Mouse (Mus musculus): Measurements from ENCODE around the gene Wfdc11. TPM values are rescaled to one million over a fixed set of nuclear protein-coding genes. Genes with fewer than 3 reads are reported as not detected.

The Wfdc11 gene
- total RNA-seq, 2 experiments from 2014 or later: not detected

DNA sequence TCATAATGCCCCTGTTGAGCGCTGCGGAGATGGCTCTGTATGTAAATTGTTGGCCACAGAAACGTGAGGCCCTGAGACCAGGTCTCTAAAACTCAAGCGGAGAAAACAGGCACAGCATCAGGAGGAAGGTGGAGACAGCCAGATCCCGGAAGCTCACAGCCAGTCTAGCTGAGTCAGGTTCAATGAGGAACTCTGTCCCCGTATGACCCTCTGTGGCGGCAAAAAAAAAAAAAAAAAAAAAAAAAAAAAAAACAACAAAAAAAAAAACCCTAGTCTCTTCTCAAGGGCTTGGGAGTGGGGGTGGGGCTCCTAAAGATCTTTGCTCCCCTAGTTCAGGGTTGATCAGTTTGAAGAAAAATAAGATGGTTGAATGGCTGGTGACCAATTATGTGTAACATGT lies 32.8 kb downstream of the Wfdc11 start:
- DNase-seq (ENCODE audit: low spot score in 2 of 2): no peak

DNA sequence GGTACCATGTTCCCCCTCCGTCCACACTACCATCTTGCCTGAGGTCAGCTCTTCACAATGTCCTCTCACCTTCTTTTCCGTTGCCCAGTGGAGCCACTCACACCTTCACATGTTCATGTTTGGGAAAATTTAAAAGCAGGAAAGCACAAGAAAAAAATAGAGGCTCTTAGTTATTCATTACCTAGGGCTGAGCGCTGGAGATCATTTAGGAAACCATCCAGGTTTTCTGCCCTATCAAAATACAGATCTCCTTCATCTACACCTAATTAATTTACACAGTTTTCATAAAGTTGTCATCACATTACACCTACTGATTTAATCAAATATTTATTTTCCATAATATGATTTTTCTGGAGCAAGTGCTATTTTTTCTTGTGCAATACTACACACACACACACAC lies 35.2 kb downstream of the Wfdc11 start, which contains the start of gene Wfdc16:
TSS of gene Wfdc16 (minus strand) at position 101 of the 400 bp plus-strand sequence.
- no peak for DNase-seq (ENCODE audit: low spot score in 2 of 2)

DNA sequence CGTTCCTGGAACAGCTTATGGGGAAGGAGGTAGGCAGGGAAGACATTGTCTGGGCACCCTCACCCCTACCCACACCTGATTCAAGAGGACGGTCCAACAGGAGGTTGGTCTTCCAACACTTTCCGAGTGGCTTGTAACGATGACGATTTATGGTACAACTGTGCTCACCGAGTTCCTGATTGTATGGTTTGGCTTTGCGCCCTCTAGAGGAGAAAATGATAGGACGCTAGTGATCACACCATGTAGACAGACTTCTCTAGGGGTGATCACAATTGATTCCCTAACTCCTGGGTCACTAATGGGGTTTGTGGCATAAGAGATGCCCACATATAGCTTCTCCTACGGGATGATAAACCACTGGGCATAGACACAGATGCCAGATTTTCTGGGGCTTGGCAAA lies 38.6 kb downstream of the Wfdc11 start:
- DNase-seq (ENCODE audit: low spot score in 2 of 2): no peak

DNA sequence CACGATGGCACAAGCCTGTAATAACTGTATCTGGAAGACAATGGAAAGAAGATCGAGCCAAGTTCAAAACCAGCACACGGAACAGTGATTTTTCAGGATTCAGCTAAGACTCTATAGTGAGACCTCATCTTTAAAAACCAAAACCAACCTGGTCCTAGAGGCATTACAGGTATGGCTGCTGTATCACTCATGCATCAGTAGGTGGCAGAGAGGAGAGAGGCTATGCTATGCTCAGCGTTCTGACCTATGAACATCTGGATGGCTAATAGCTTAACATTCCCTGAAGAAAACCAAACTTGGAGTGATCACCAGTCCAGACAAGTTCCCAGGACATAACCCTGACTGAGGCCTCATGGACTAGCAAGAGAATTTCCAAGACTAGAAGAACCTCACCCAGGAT lies 52.1 kb downstream of the Wfdc11 start:
- DNase-seq (ENCODE audit: low spot score in 2 of 2): no peak

DNA sequence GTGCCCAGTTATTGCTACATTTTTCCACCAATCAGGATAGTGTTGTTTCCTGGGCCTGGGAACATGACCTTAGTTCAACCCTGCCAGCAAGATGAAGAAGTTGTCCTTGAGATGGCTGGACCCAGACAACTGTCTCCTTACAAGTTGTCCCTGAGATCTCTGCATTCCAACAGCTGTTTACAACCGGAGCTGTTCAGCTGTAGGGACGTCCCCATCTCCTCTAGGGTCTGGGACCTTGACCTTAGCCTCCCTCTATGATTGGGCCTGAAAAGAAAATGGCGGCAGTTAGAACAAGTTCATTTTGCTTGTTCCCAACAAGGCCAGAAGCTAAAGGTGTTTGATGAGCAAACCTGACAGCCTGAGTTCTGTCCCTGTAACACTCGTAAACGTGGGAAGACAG lies 54.8 kb downstream of the Wfdc11 start:
- DNase-seq (ENCODE audit: low spot score in 2 of 2): no peak

DNA sequence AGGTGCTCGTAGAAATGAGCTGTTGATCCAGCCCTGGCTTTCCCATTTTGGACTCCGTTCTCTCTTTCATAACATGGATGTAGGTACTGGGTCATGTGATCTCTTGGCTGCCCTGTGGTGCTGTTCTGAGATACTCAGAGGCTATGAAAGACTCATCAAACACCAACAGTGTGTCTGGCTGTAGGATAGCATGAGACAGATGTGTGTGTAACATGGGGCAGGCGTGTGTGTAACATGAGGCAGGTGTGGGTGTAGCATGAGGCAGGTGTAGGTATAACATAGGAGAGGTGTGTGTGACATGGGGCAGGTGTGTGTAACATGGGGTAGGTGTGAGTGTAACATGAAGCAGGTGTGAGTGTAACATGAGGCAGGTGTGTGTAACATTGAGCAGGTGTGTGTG lies 58.5 kb downstream of the Wfdc11 start:
- no peak for DNase-seq (ENCODE audit: low spot score in 2 of 2)

DNA sequence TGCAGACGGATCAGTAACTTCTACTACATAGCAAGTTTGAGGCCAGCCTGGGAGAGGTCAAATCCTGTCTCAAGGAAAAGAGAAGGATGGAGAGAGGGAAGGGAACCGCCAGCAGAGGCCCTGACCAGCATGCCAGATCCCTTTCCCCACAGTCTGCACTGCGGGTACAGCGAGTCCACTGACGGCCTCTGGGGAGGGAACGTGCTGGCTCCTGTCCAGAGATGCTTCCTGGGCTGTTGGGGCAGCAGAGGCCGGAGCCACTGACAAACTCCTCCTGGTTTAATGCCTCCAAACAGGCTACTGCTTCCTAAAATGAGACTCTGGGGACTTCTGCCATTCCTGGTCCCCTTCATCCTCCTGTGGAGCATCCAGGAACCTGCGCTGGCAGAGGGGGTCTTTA lies 60.4 kb downstream of the Wfdc11 start, which contains the start of the genes Wfdc6b and Wfdc8:
TSS of gene Wfdc6b (plus strand) at position 52 of the 400 bp plus-strand sequence.
TSS of gene Wfdc8 (minus strand) at position 156 of the 400 bp plus-strand sequence.
- DNase-seq (ENCODE audit: low spot score in 2 of 2): peak in 1 of 2 experiments; percentile 23

Other genes starting within 250 kb of the Wfdc11 start
- 10 to 100 TPM; 58.1 to 60.1 TPM for gene Sdc4, start 230.2 kb downstream of the Wfdc11 start, total RNA-seq (2021)
- gene Sys1, start 217.1 kb downstream of the Wfdc11 start, total RNA-seq (2021): 10 to 100 TPM; 20.8 to 22.2 TPM
- gene Gm20458, start 213.1 kb downstream of the Wfdc11 start, total RNA-seq (2021): 1 to 10 TPM in 1 of 2 experiments, under 1 TPM in 1; 0.96 to 1.9 TPM
- not detected for gene Trp53tg5, start 200.4 kb downstream of the Wfdc11 start, total RNA-seq (2021)
- 10 to 100 TPM; 13.5 to 15.7 TPM for gene Dbndd2, start 188.0 kb downstream of the Wfdc11 start, total RNA-seq (2021)
- gene Pigt, start 176.6 kb downstream of the Wfdc11 start, total RNA-seq (2021): 10 to 100 TPM; 66.5 to 66.8 TPM
- 1 to 10 TPM in 1 of 2 experiments, not detected in 1; 1.3 TPM for gene Wfdc2, start 111.7 kb downstream of the Wfdc11 start, total RNA-seq (2021)
- gene Spint3, start 100.6 kb downstream of the Wfdc11 start, total RNA-seq (2021): not detected
- gene Wfdc6a, start 88.6 kb downstream of the Wfdc11 start, total RNA-seq (2021): not detected
- gene Eppin, start 80.5 kb downstream of the Wfdc11 start, total RNA-seq (2021): not detected
- gene Wfdc6b, start 60.6 kb downstream of the Wfdc11 start, total RNA-seq (2021): not detected
- gene Wfdc8, start 60.5 kb downstream of the Wfdc11 start, total RNA-seq (2021): not detected
- not detected for gene Wfdc16, start 35.3 kb downstream of the Wfdc11 start, total RNA-seq (2021)
- gene Wfdc10, start 18.0 kb downstream of the Wfdc11 start, total RNA-seq (2021): not detected
- gene Wfdc9, start 17.5 kb downstream of the Wfdc11 start, total RNA-seq (2021): not detected
- gene Wfdc13, start 11.0 kb upstream of the Wfdc11 start, total RNA-seq (2021): not detected
- gene Spint4, start 24.4 kb upstream of the Wfdc11 start, total RNA-seq (2021): not detected
- not detected for gene Spint5, start 41.2 kb upstream of the Wfdc11 start, total RNA-seq (2021)
- gene Wfdc3, start 71.8 kb upstream of the Wfdc11 start, total RNA-seq (2021): not detected
- 10 to 100 TPM; 40.8 to 40.9 TPM for gene Dnttip1, start 71.9 kb upstream of the Wfdc11 start, total RNA-seq (2021)
- 10 to 100 TPM; 26.8 to 34.0 TPM for gene Ube2c, start 95.8 kb upstream of the Wfdc11 start, total RNA-seq (2021)
- over 10,000 TPM; 10,138 to 10,688 TPM for gene Tnnc2, start 105.9 kb upstream of the Wfdc11 start, total RNA-seq (2021)
- gene Snx21, start 111.7 kb upstream of the Wfdc11 start, total RNA-seq (2021): 10 to 100 TPM; 23.4 to 24.6 TPM
- gene Acot8, start 130.8 kb upstream of the Wfdc11 start, total RNA-seq (2021): 10 to 100 TPM; 12.8 to 14.0 TPM
- 1 to 10 TPM; 1.5 to 1.6 TPM for gene Zswim3, start 131.0 kb upstream of the Wfdc11 start, total RNA-seq (2021)
- gene Zswim1, start 148.6 kb upstream of the Wfdc11 start, total RNA-seq (2021): 1 to 10 TPM; 4.7 to 5.9 TPM
- 1 to 10 TPM; 1.2 to 1.9 TPM for gene Spata25, start 154.4 kb upstream of the Wfdc11 start, total RNA-seq (2021)
- 10 to 100 TPM; 75.0 to 82.3 TPM for gene Ctsa, start 158.8 kb upstream of the Wfdc11 start, total RNA-seq (2021)
- gene Neurl2, start 159.4 kb upstream of the Wfdc11 start, total RNA-seq (2021): 10 to 100 TPM; 38.5 to 41.9 TPM
- gene Pltp, start 183.6 kb upstream of the Wfdc11 start, total RNA-seq (2021): 10 to 100 TPM in 1 of 2 experiments, 1 to 10 TPM in 1; 9.5 to 15.5 TPM
- gene Pcif1, start 205.2 kb upstream of the Wfdc11 start, total RNA-seq (2021): 10 to 100 TPM; 42.1 to 43.3 TPM
- 10 to 100 TPM; 11.7 to 14.3 TPM for gene Zfp335, start 237.7 kb upstream of the Wfdc11 start, total RNA-seq (2021)

All from gastrocnemius, postnatal 4 days (tissue).